Mouse (Mus musculus) embryonic facial prominence, embryonic 14.5 days (tissue): Measurements from ENCODE around the gene Cstf3. TPM values are rescaled to one million over a fixed set of nuclear protein-coding genes. Genes with fewer than 3 reads are reported as not detected.
"Not testable (repeated sequence)": the region's sequence is repeated elsewhere in the genome, so short reads cannot be mapped to it uniquely, and the experiment has no call there.

Source experiments
- ATAC-seq: fragments of 200-750 bp; cut with Nextera tagmentation; 2 replicates; pipeline ENCODE4 v1.8.0; 2017; ENCODE audit warnings: low read depth, moderate number of reproducible peaks, moderate TSS enrichment
- DNase-seq: peaks from one replicate; pipeline ENCODE4 v3.0.0-alpha.2; 2015; ENCODE audit warnings: low spot score
- H3K27ac ChIP-seq: fragments of 300-500 bp; sonication (generic); replicated peaks from 2 replicates; pipeline ENCODE4 v1.5.1; 2014; ENCODE audit warnings: low read depth, mild to moderate bottlenecking, low read length, moderate library complexity
- H3K27me3 ChIP-seq: fragments of 300-500 bp; sonication (generic); replicated peaks from 2 replicates; pipeline ENCODE4 v1.6.1; 2014; ENCODE audit warnings: low read length; ENCODE audit not compliant: control insufficient read depth, insufficient read depth
- H3K36me3 ChIP-seq: fragments of 300-500 bp; sonication (generic); 2 replicates; pipeline ENCODE4 v1.6.1; 2014; ENCODE audit warnings: low read length, mixed read lengths; ENCODE audit not compliant: control insufficient read depth, insufficient read depth
- H3K4me1 ChIP-seq: fragments of 300-500 bp; sonication (generic); 2 replicates; pipeline ENCODE4 v1.6.1; 2014; ENCODE audit warnings: antibody characterized with exemption, low read length; ENCODE audit not compliant: control insufficient read depth, insufficient read depth
- H3K4me2 ChIP-seq: fragments of 300-500 bp; sonication (generic); 2 replicates; pipeline ENCODE4 v1.6.1; 2014; ENCODE audit warnings: low read depth, mild to moderate bottlenecking, low read length, moderate library complexity, mixed read lengths
- H3K4me3 ChIP-seq: fragments of 300-500 bp; sonication (generic); 2 replicates; pipeline ENCODE4 v1.5.1; 2014; ENCODE audit warnings: low read depth, mild to moderate bottlenecking, low read length
- H3K9ac ChIP-seq: fragments of 300-500 bp; sonication (generic); 2 replicates; pipeline ENCODE4 v1.6.1; 2014; ENCODE audit warnings: low read depth, mild to moderate bottlenecking, low read length, moderate library complexity, mixed read lengths
- H3K9me3 ChIP-seq: fragments of 300-500 bp; sonication (generic); 2 replicates; pipeline ENCODE4 v1.6.1; 2016; ENCODE audit warnings: low read length; ENCODE audit not compliant: control insufficient read depth
- WGBS: fragments of 180-500 bp; shearing (Covaris S2); extraction: QIAGEN DNeasy Blood & Tissue Kit; methylation state at CpG from one replicate; pipeline ENCODE4 v1.1.7; 2014; 5-methylcytosine and 5-hydroxymethylcytosine counted together
- polyA plus RNA-seq: library from polyadenylated mRNA; unstranded; fragments of >200 nt; fragmentation: Nextera tagmentation; extraction: Ambion mirVana; gene quantifications from 2 replicates; pipeline ENCODE4 v1.2.1, GENCODE M21; 2014

The Cstf3 gene
- polyA plus RNA-seq = 47.3 and 54.7 TPM in 2 replicates

DNA sequence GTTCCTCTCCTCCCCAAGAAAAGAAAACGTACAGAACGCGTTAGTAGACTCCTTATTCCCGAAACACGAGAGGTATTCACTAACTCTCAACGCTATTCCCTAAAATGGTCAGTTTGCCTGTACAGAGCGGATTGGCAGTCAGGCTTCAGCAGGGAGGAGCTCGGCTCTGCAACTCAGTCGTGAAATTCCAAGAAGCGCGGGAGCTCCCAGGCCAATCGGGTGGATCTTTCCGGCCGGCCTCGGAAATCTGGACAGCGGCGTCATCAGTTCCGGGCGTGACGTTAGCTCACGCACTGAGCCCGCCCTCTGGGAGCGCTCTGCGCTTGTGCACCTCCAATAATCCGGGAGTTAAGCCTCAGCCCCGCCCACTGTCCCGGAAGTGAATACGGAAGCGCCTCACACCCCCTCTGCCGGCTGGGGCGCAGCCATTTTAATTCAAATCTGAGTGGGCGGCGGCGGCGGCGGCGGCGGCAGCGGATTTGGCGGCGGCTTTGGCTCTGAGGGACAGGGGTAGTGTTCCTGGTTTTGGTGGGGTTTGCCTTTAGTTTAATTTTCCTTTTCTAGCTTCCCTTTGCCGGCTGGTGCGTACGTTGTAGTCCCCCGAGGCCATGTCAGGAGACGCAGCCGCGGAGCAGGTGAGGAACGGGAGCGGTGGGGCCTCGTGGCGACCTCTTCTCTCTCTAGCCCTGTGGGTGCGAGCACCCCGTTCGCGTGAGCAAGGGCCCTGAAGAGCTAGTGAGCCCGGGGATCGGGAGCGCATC is at the start of gene Cstf3:
Cstf3 (plus strand) TSS at position 456 of the 761 bp plus-strand sequence.
- DNase-seq (peak; percentile 100), ATAC-seq (peak; percentile 99)
- peak within 1 kb of the TSS; percentile 97 for H3K9ac ChIP-seq
- H3K4me3 ChIP-seq = peak within 1 kb of the TSS; percentile 94
- H3K9me3 ChIP-seq = no peaks in the 10 kb centered on the region
- H3K4me1 ChIP-seq = peaks cover 13% of the 10 kb centered on the region
- WGBS = under 1% methylated on average over 42 of the region's 59 CpGs
- peak within 1 kb of the TSS; percentile 91 for H3K27ac ChIP-seq
- H3K36me3 ChIP-seq = no peaks in the 10 kb centered on the region
- H3K27me3 ChIP-seq = no peaks in the 10 kb centered on the region
- peak within 1 kb of the TSS; percentile 78 for H3K4me2 ChIP-seq

DNA sequence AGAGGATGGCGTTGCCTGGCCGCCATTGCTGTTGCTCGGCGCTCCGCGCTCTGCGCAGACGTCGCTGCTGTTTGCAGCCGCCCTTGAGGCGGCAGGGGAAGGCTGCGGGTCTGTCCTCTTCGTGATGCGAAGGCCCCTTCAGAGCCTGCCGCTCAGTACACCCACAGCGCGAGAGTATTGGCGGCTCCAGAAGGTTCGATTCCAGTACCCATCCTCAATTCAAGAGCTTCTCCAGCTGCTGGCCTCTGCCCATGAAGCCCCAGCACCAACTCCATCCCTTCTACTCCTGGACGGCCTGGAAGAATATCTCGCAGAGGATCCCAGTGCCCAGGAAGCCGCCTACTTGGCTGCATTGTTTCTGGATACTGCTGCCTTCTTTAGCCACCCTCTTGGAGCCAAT is 33.6 kb upstream of the Cstf3 start:
- H3K27me3 ChIP-seq, H3K36me3 ChIP-seq, H3K4me1 ChIP-seq, H3K4me2 ChIP-seq, H3K9me3 ChIP-seq, H3K27ac ChIP-seq, H3K4me3 ChIP-seq, DNase-seq, ATAC-seq, H3K9ac ChIP-seq: not testable (repeated sequence)
- 87% methylated on average over 17 of the region's 22 CpGs for WGBS

DNA sequence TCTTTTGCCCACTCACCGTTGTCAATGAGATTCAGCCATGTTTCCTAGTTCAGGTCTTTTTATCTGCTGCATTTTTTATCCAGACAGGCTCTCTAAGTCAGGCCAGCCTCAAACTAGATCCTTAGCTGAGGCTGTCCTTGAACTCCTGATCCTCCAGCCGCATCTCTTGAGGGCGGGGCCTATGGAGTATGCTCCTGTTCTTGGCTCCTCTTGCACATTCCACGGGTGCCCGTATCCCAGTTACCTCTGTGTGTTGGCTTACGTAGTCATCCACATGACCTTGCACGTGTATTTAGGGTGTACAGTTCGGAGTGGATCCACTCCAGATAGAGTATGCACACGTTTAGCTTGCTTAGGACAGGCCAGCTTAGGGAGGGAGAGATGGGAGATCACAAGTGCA is 32.6 kb upstream of the Cstf3 start:
- WGBS = 87% methylated on average over 9 of the region's 9 CpGs

DNA sequence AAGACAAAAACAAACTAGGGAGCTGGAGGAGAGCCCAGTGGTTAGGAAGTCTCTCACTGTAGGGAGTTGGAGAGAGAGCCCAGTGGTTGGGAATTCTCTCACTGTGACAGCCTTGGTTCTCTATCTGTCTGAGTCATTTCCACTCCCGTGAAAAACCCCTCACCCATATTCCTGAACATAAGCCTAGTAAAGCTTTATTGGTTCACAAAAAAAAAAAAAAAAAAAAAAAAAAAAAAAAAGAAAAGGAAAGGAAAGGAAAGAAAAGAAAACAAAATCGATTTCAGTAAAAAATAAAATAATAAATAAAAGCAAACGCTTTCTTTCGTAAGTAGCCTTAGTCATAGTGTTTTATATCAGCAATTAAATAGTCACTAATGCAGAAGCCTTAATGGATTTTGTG is 32.0 kb upstream of the Cstf3 start:
- Histone ChIP-seq H3K36me3 (no peaks in the 10 kb centered on the region), H3K27me3 (no peaks in the 10 kb centered on the region), H3K4me3 (no peak overlapping the region), H3K4me2 (no peak overlapping the region), H3K9ac (no peak overlapping the region), H3K4me1 (no peaks in the 10 kb centered on the region), H3K9me3 (no peaks in the 10 kb centered on the region), H3K27ac (no peak overlapping the region)
- no peak for DNase-seq
- ATAC-seq = no peak
- 90% methylated on average over 4 of the region's 4 CpGs for whole genome bisulfite sequencing

More for the DNA sequence above, 32.6 kb upstream of the Cstf3 start:
- ATAC-seq = no peak
- H3K36me3 ChIP-seq = no peaks in the 10 kb centered on the region
- no peak overlapping the region for H3K27ac ChIP-seq
- no peak overlapping the region for H3K4me3 ChIP-seq
- no peak overlapping the region for H3K4me2 ChIP-seq
- H3K9me3 ChIP-seq = no peaks in the 10 kb centered on the region
- H3K4me1 ChIP-seq = no peaks in the 10 kb centered on the region
- no peaks in the 10 kb centered on the region for H3K27me3 ChIP-seq
- H3K9ac ChIP-seq = no peak overlapping the region
- no peak for DNase-seq

DNA sequence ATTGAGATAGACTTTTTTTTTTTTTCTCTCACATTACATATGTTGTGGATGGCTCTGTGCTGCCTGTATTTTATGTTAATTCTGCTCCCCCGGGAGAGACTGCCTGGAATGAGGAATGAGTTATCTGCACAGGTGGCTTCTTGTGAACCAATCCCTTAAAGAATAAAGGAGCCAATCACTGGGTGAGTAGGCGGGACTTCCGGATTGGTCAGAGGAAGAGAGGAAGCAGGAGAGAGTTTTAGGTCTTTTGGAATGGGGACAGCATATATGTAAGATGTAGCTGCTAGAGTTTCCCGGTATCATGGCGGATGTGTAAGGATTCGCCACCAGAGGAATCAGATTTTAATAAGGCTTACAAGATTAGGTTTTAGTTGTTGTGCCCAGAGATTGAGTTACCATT is 31.4 kb upstream of the Cstf3 start:
- DNase-seq (peak; percentile 39), ATAC-seq (0 out of 2 replicates have a peak, but pooled peaks have one; percentile 41)
- Histone ChIP-seq H3K4me2 (no peak overlapping the region), H3K27ac (no peak overlapping the region), H3K27me3 (no peaks in the 10 kb centered on the region), H3K36me3 (no peaks in the 10 kb centered on the region), H3K4me1 (no peaks in the 10 kb centered on the region), H3K4me3 (no peak overlapping the region), H3K9ac (no peak overlapping the region), H3K9me3 (no peaks in the 10 kb centered on the region)
- WGBS = 62% methylated on average over 6 of the region's 6 CpGs

DNA sequence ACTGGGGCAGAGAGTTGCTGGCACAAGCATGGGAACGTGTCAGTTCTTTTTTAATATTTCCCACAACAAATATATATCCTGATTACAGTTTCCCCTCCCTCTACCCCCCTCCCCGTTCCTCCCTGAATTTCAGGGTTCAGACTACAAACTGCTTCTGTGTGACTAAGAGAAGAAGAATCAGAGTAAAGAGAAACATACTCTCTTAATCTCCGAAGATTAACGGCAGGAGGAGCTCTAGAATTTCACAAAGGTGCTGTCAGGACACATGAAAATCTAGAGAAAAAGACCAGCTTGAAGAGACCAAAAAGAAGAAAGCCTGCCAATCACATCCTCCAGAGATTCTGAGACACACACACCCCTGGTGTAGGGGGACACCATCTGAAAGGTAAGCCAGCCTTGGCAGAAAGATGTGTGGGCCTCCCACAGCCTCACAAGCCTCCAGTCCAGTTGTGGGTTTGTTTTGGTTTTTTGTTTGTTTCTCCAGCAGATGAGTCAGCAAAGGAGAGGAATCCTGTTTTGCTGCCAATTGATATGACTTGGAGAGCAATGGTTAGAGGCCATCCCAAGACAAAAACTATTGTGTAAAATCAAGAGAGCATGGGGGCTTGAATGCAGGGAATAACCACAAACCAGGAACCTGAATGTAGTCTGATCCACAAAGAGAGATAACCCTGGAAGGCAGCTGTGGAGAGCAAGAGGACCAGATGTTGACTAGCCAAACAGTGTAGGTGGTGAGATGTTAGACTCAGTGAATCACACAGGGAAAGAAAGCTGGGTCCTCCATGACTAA is 30.5 kb upstream of the Cstf3 start:
- Histone ChIP-seq H3K27me3 (no peaks in the 10 kb centered on the region), H3K9ac (no peak overlapping the region), H3K4me2 (no peak overlapping the region), H3K9me3 (no peaks in the 10 kb centered on the region), H3K4me1 (no peaks in the 10 kb centered on the region), H3K27ac (no peak overlapping the region), H3K4me3 (no peak overlapping the region), H3K36me3 (no peaks in the 10 kb centered on the region)
- DNase-seq = no peak
- no peak for ATAC-seq
- 76% methylated on average over 4 of the region's 4 CpGs for WGBS

DNA sequence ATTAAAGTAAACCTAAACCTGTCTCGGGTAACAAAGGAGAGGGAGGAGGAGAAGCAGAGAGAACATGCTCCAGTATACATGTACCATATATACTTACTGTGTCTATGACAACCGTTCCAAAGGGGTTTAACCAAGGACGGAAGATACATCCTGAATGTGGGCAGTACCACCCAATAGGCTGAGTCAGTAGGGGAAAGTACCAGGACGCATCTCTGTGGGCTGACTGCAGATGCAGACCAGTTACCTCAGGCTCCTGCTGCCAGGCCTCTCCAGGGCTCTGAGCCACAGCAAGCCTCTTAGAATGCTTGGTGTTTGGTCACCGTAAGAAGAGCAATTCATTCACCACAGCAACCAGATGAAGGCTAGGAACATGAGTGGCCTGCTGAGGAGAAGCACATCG is 28.9 kb upstream of the Cstf3 start:
- 87% methylated on average over 6 of the region's 6 CpGs for WGBS

DNA sequence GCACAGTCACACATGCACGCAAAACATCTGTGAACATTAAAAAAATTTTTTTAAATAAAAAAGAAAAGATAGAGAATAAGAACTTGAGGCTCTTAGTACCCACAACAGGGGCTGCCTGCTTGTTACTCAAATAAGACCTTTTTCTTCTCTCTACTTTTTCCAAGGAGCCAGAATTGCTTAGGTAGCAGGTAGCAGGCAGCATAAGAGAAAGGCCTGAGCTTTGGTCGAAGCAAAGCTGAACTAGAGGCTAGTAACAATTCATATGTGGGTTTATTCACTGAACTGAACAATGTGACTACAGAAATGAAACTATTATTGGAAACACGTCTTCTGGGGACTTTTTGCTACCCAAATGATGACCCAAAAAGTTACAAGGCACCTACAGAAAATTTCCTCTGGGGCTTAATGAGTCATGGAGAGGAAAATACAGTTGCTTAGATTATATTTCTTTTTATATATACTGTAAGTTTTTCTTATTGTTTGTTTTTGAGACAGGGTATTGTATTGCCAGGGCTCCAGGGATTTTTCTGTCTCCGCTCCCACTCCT is 28.3 kb upstream of the Cstf3 start:
- H3K36me3 ChIP-seq = no peaks in the 10 kb centered on the region
- no peak overlapping the region for H3K27ac ChIP-seq
- no peak overlapping the region for H3K4me2 ChIP-seq
- no peak overlapping the region for H3K4me3 ChIP-seq
- no peak for DNase-seq
- WGBS = 79% methylated on average over 4 of the region's 4 CpGs
- H3K4me1 ChIP-seq = no peaks in the 10 kb centered on the region
- no peaks in the 10 kb centered on the region for H3K9me3 ChIP-seq
- ATAC-seq = no peak
- no peaks in the 10 kb centered on the region for H3K27me3 ChIP-seq
- H3K9ac ChIP-seq = no peak overlapping the region

More for the DNA sequence above, 28.9 kb upstream of the Cstf3 start:
- Histone ChIP-seq H3K4me2 (no peak overlapping the region), H3K36me3 (no peaks in the 10 kb centered on the region), H3K4me1 (no peaks in the 10 kb centered on the region), H3K9me3 (no peaks in the 10 kb centered on the region), H3K27ac (no peak overlapping the region), H3K27me3 (no peaks in the 10 kb centered on the region), H3K4me3 (no peak overlapping the region), H3K9ac (no peak overlapping the region)
- DNase-seq (no peak), ATAC-seq (no peak)
